Mouse (Mus musculus): ENCODE measurements around the gene Reep3. TPM values are rescaled to one million over a fixed set of nuclear protein-coding genes. Genes with fewer than 3 reads are reported as not detected.
"Not testable (repeated sequence)": the region's sequence is repeated elsewhere in the genome, so short reads cannot be mapped to it uniquely, and the experiment has no call there.

Gene Reep3
- polyA plus RNA-seq, 2 experiments, result 35.0 to 41.3 TPM

- DNase-seq (ENCODE audit: low spot score), result peak; percentile 52
- WGBS, result 10% methylated on average over 5 of the region's 5 CpGs
- no peak for TF ChIP-seq POLR2A (IDR thresholded peaks at IDR 0.05; ENCODE audit: borderline replicate concordance, extremely low read depth, insufficient read depth, insufficient read length)
- Histone ChIP-seq H3K36me3 (ENCODE audit: control insufficient read depth, insufficient read depth, low read length) (no peaks in the 10 kb centered on the region), H3K27ac (replicated peaks; ENCODE audit: low read depth, low read length) (peak overlapping the region; percentile 40), H3K4me2 (replicated peaks; ENCODE audit: low read depth, low read length, severe bottlenecking) (no peak overlapping the region), H3K9me3 (ENCODE audit: control insufficient read depth, low read length) (no peaks in the 10 kb centered on the region), H3K4me3 (replicated peaks; ENCODE audit: low read length) (no peak overlapping the region), H3K4me1 (ENCODE audit: control insufficient read depth, insufficient read depth, low read length) (peaks cover 41% of the 10 kb centered on the region), H3K27me3 (ENCODE audit: control insufficient read depth, insufficient read depth, low read length) (no peaks in the 10 kb centered on the region), H3K9ac (ENCODE audit: low read depth, low read length, severe bottlenecking) (no peak overlapping the region)
- peak; percentile 60; the same call in 1 of the 2 replicates for ATAC-seq (ENCODE audit: low FRiP score, low read depth)
These were observed 18.9 kb upstream of the Reep3 start for GRCm38 (mm10) chr10:67115666-67116091.

DNA sequence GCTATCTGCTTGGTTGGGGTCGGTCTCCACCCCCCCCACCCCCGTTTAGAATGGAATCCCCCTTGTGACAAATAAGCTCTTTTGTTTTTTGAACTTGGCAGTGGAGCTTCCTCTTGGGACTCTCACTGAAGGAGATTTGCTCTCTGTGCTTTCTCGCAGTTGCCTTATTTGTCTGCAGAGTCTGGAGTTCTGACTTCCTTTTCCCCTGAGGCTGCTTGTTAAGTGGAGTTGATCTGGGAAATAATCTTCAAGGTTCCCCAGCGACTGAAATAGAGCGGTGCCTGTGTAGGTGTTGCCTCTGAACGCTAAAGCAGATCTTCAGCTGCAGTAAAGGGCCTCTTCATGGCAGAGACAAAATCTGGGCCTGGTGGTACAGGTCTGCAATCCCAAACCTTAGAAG is 18.4 kb upstream of the Reep3 start:
- no peaks in the 10 kb centered on the region for H3K27me3 ChIP-seq (ENCODE audit: control insufficient read depth, insufficient read depth, low read length)
- ATAC-seq (ENCODE audit: low FRiP score, low read depth) (no peak; the same call in 1 of the 2 replicates), DNase-seq (ENCODE audit: low spot score) (peak; percentile 53)
- no peak overlapping the region for H3K4me2 ChIP-seq (replicated peaks; ENCODE audit: low read depth, low read length, severe bottlenecking)
- peak overlapping the region; percentile 40 for H3K27ac ChIP-seq (replicated peaks; ENCODE audit: low read depth, low read length)
- no peak overlapping the region for H3K4me3 ChIP-seq (replicated peaks; ENCODE audit: low read length)
- H3K36me3 ChIP-seq (ENCODE audit: control insufficient read depth, insufficient read depth, low read length), result no peaks in the 10 kb centered on the region
- H3K4me1 ChIP-seq (ENCODE audit: control insufficient read depth, insufficient read depth, low read length), result peaks cover 42% of the 10 kb centered on the region
- no peak for TF ChIP-seq POLR2A (IDR thresholded peaks at IDR 0.05; ENCODE audit: borderline replicate concordance, extremely low read depth, insufficient read depth, insufficient read length)
- H3K9ac ChIP-seq (ENCODE audit: low read depth, low read length, severe bottlenecking), result no peak overlapping the region
- no peaks in the 10 kb centered on the region for H3K9me3 ChIP-seq (ENCODE audit: control insufficient read depth, low read length)
- 7% methylated on average over 6 of the region's 6 CpGs for WGBS

DNA sequence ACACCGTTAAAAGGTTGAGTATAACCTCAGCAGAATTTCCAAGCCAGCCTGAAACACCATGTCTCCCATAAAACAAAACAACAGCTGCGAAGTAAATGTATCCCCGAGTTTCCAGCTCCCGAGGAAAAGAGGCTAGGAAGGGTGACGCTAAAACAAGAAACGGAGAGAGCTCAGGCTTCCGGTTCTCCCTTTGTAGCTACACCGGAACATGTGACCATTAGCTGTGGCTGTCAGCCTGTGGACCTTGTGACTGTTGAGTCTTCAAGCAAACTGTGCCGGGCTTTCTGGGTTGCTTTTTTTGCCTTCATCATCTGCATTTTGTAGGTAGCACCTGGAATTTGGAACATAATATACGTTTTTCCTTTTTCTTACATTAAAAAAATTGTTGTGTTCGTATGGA is 17.1 kb upstream of the Reep3 start:
- no peak for ATAC-seq (ENCODE audit: low FRiP score, low read depth)
- Histone ChIP-seq H3K27ac (replicated peaks; ENCODE audit: low read depth, low read length) (no peak overlapping the region), H3K9ac (ENCODE audit: low read depth, low read length, severe bottlenecking) (no peak overlapping the region), H3K9me3 (ENCODE audit: control insufficient read depth, low read length) (no peaks in the 10 kb centered on the region), H3K4me2 (replicated peaks; ENCODE audit: low read depth, low read length, severe bottlenecking) (no peak overlapping the region), H3K36me3 (ENCODE audit: control insufficient read depth, insufficient read depth, low read length) (no peaks in the 10 kb centered on the region), H3K4me3 (replicated peaks; ENCODE audit: low read length) (no peak overlapping the region), H3K4me1 (ENCODE audit: control insufficient read depth, insufficient read depth, low read length) (peaks cover 41% of the 10 kb centered on the region), H3K27me3 (ENCODE audit: control insufficient read depth, insufficient read depth, low read length) (no peaks in the 10 kb centered on the region)
- peak; percentile 44 for DNase-seq (ENCODE audit: low spot score)
- TF ChIP-seq POLR2A (IDR thresholded peaks at IDR 0.05; ENCODE audit: borderline replicate concordance, extremely low read depth, insufficient read depth, insufficient read length), result no peak
- WGBS, result 42% methylated on average over 11 of the region's 11 CpGs

DNA sequence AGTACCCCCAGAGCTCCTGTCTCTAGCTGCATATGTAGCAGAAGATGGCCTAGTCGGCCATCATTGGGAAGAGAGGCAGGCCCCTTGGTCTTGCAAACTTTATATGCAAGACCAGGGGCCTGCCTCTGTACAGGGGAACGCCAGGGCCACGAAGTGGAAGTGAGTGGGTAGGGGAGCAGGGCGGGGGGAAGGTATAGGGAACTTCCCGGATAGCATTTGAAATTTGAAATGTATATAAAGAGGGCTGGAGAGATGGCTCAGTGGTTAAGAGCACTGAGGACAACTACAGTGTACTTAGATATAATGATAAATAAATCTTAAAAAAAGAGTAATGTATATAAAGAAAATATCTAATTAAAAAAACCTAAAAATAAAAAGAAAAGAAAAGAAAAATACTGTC is 16.2 kb upstream of the Reep3 start:
- peaks cover 41% of the 10 kb centered on the region for H3K4me1 ChIP-seq (ENCODE audit: control insufficient read depth, insufficient read depth, low read length)
- DNase-seq (ENCODE audit: low spot score); H3K4me2 ChIP-seq (replicated peaks; ENCODE audit: low read depth, low read length, severe bottlenecking); H3K27me3 ChIP-seq (ENCODE audit: control insufficient read depth, insufficient read depth, low read length); ATAC-seq (ENCODE audit: low FRiP score, low read depth); H3K27ac ChIP-seq (replicated peaks; ENCODE audit: low read depth, low read length); H3K4me3 ChIP-seq (replicated peaks; ENCODE audit: low read length); H3K9me3 ChIP-seq (ENCODE audit: control insufficient read depth, low read length); H3K36me3 ChIP-seq (ENCODE audit: control insufficient read depth, insufficient read depth, low read length); H3K9ac ChIP-seq (ENCODE audit: low read depth, low read length, severe bottlenecking): not testable (repeated sequence)
- WGBS, result 65% methylated on average over 5 of the region's 5 CpGs

DNA sequence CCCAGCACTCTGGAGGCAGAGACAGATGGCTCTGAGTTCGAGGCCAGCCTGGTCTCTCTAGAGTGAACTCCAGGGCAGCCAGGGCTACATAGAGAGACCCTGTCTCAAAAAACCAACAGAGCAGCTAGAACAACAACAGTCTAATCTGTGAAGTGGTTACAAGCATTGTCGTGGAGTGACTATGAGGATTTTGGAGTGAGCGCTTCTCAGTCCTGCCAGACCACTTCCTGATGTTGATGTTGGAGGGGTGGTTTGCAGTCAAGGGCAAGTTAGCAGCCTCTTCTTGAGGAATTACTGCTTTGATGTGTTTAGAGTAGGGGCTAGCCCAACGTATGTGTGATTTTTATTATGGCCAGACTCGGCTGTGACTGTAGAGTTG is 15.0 kb upstream of the Reep3 start:
- TF ChIP-seq POLR2A (IDR thresholded peaks at IDR 0.05; ENCODE audit: borderline replicate concordance, extremely low read depth, insufficient read depth, insufficient read length), result no peak
- DNase-seq (ENCODE audit: low spot score), result no peak
- Histone ChIP-seq H3K4me3 (replicated peaks; ENCODE audit: low read length) (no peak overlapping the region), H3K4me1 (ENCODE audit: control insufficient read depth, insufficient read depth, low read length) (peaks cover 40% of the 10 kb centered on the region), H3K9ac (ENCODE audit: low read depth, low read length, severe bottlenecking) (no peak overlapping the region), H3K36me3 (ENCODE audit: control insufficient read depth, insufficient read depth, low read length) (peaks cover 5% of the 10 kb centered on the region; the same call in 1 of the 2 replicates), H3K4me2 (replicated peaks; ENCODE audit: low read depth, low read length, severe bottlenecking) (no peak overlapping the region), H3K27ac (replicated peaks; ENCODE audit: low read depth, low read length) (no peak overlapping the region), H3K9me3 (ENCODE audit: control insufficient read depth, low read length) (no peaks in the 10 kb centered on the region), H3K27me3 (ENCODE audit: control insufficient read depth, insufficient read depth, low read length) (no peaks in the 10 kb centered on the region)
- ATAC-seq (ENCODE audit: low FRiP score, low read depth), result no peak
- 61% methylated on average over 5 of the region's 5 CpGs for WGBS

Measured in limb, embryonic 14.5 days (tissue).